Comparison of ENCODE assay signal across 30 mouse cellular contexts in the genomic region with DNA sequence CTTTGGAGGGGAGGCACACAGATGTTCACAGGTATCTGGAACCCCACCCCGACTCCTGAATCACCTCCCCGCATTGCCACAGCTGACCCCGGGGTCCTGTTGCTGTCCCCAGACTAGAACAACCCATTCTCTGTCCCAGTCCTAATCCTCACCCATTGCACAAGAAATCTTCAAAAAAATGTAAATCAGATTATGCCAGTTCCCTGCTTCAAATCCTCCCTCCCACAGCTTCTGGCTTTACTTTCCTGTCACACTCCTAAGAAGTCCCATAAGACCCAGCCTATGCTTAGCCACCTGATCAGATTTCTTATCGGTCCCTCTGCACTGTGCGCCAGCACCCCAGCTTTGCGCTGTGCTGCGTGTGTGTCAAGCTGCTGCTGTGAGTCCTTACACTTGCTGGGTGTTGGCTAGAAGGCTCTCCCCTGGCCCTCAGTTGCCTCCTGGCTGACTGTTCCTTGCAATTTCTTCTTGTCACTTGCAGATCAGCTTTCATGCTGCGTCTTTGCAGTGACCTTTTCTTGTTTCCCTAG. TPM values are rescaled to one million over a fixed set of nuclear protein-coding genes. Genes with fewer than 3 reads are reported as not detected.
DNase-seq lines count a peak whose midpoint lies in the region; ATAC-seq and TF ChIP-seq lines count a peak whose summit lies in the region.
"Had no signal": no experiment of that assay in that cellular context is flagged by ENCODE, and none has a peak within 500 bp of the region (broad histone marks: within the 10 kb centered on the region; RNA-seq: fewer than 3 reads in every experiment).

No protein-coding gene starts in this region.

- H3K4me1 ChIP-seq in liver, embryonic 14.5 days (replicated peaks; ENCODE audit: control insufficient read depth in 2 of 2, insufficient read depth in 2 of 2, low read length in 1 of 2): peaks cover 0 to 6% of the 10 kb centered on the region in 2 experiments; a peak in 2 of 4 replicates
- H3K4me1 ChIP-seq: embryonic facial prominence, embryonic 13.5 days; heart, embryonic 10.5 days; hindbrain, embryonic 15.5 days; limb, embryonic 12.5 days; lung, embryonic 15.5 days; stomach, embryonic 15.5 days had no signal

- peak; percentile 15 for DNase-seq in adrenal gland, postnatal 14 days
- DNase-seq in adrenal gland, postnatal 36 days: no peak
- DNase-seq in gonadal fat pad, adult 2 months (ENCODE audit: low read depth): peak; percentile 89
- DNase-seq in liver, embryonic 14.5 days (ENCODE audit: low read depth in 3 of 3, low spot score in 3 of 3): no peak
- no peak for DNase-seq in urinary bladder, adult 18-20 months (ENCODE audit: low spot score in 2 of 2)
- no peak for DNase-seq in kidney, postnatal 36 days
- DNase-seq: cerebellum, adult 18-20 months; cerebellum, postnatal 14 days; embryo, embryonic 11 days; gastrocnemius, postnatal 36 days; kidney, adult 2 months; thymus, postnatal 25 days had no signal

- TF ChIP-seq EP300 in liver, embryonic 14.5 days (IDR thresholded peaks at IDR 0.05; ENCODE audit: low read depth): no peak

- 76% methylated on average over 8 of the region's 8 CpGs for WGBS in liver, embryonic 14.5 days (ENCODE audit: insufficient replicate concordance)

- no peaks in the 10 kb centered on the region for H3K36me3 ChIP-seq in liver, embryonic 14.5 days (replicated peaks; ENCODE audit: control insufficient read depth, insufficient read depth, low read depth)
- H3K36me3 ChIP-seq: embryonic facial prominence, embryonic 13.5 days; heart, embryonic 10.5 days; hindbrain, embryonic 15.5 days; limb, embryonic 12.5 days; lung, embryonic 15.5 days; stomach, embryonic 15.5 days had no signal

- no peak for TF ChIP-seq CTCF in liver, embryonic 14.5 days (IDR thresholded peaks at IDR 0.05; ENCODE audit: low read depth)

- peak; percentile 36; the same call in 1 of the 2 replicates for ATAC-seq in liver, embryonic 14.5 days (ENCODE audit: insufficient read depth)
- peak; percentile 44; the same call in 1 of the 2 replicates for ATAC-seq in megakaryocyte-erythroid progenitor cell, adult 5-6 weeks (replicated peaks; ENCODE audit: low FRiP score, low TSS enrichment, poor library complexity, severe bottlenecking)
- ATAC-seq: forebrain, embryonic 16.5 days had no signal

- no peak overlapping the region for H3K4me3 ChIP-seq in liver, embryonic 14.5 days (ENCODE audit: insufficient read depth in 1 of 2, low read depth in 2 of 2, low read length in 2 of 2)
- H3K4me3 ChIP-seq: embryonic facial prominence, embryonic 13.5 days; erythroblast, embryonic 14.5 days; heart, embryonic 10.5 days; hindbrain, embryonic 15.5 days; limb, embryonic 12.5 days; lung, embryonic 15.5 days; stomach, embryonic 15.5 days had no signal

- H3K27ac ChIP-seq in liver, embryonic 14.5 days: no peak overlapping the region
- H3K27ac ChIP-seq: embryonic facial prominence, embryonic 13.5 days; heart, embryonic 10.5 days; hindbrain, embryonic 15.5 days; kidney, postnatal 0 days; limb, embryonic 12.5 days; lung, embryonic 15.5 days; stomach, embryonic 15.5 days had no signal

- H3K9me3 ChIP-seq in liver, embryonic 14.5 days (ENCODE audit: control insufficient read depth, low read length): no peaks in the 10 kb centered on the region
- H3K9me3 ChIP-seq: embryonic facial prominence, embryonic 13.5 days; heart, embryonic 10.5 days; hindbrain, embryonic 15.5 days; lung, embryonic 15.5 days; stomach, embryonic 15.5 days had no signal

- H3K4me2 ChIP-seq in liver, embryonic 14.5 days (ENCODE audit: low read depth): no peak overlapping the region
- H3K4me2 ChIP-seq: embryonic facial prominence, embryonic 13.5 days; hindbrain, embryonic 15.5 days; limb, embryonic 12.5 days; lung, embryonic 15.5 days; midbrain, embryonic 11.5 days; stomach, embryonic 15.5 days had no signal

- no peak overlapping the region for H3K9ac ChIP-seq in liver, embryonic 14.5 days (replicated peaks)
- H3K9ac ChIP-seq: embryonic facial prominence, embryonic 13.5 days; hindbrain, embryonic 15.5 days; limb, embryonic 12.5 days; lung, embryonic 15.5 days; stomach, embryonic 15.5 days had no signal

- no peaks in the 10 kb centered on the region for H3K27me3 ChIP-seq in liver, embryonic 14.5 days (ENCODE audit: control insufficient read depth, insufficient read depth, low read length)
- H3K27me3 ChIP-seq: embryonic facial prominence, embryonic 13.5 days; hindbrain, embryonic 15.5 days; limb, embryonic 12.5 days; lung, embryonic 15.5 days; stomach, embryonic 15.5 days had no signal

RNA-seq across cellular contexts. Expression of gene Pon1, which starts 5.7 kb away (rescaled TPM):
- 6.8 and 95.2 TPM in 2 replicates for total RNA-seq in adrenal gland, postnatal 14 days (2021)
- total RNA-seq in adrenal gland, postnatal 36 days (2021): 1 to 10 TPM; 2.2 to 4.2 TPM
- 0.70 and 1.6 TPM in 2 replicates for polyA plus RNA-seq in gonadal fat pad, adult 2 months (2012; rRNA removed)
- 1.9 and 2.0 TPM in 2 replicates for polyA plus RNA-seq in liver, embryonic 14.5 days (2012; rRNA removed)
- polyA plus RNA-seq in liver, embryonic 14.5 days (2014; fragmentation: Nextera tagmentation; extraction: Ambion mirVana): 2.8 and 4.4 TPM in 2 replicates
- total RNA-seq in megakaryocyte-erythroid progenitor cell, adult 5-6 weeks (2014; fragmentation: Nextera tagmentation): not detected in 2 replicates
- not detected in 2 replicates for total RNA-seq in megakaryocyte-erythroid progenitor cell, adult 5-6 weeks (2017)
- total RNA-seq: hematopoietic stem cell, adult 5-6 weeks; layer of hippocampus, adult 18-20 months; left cerebral cortex, postnatal 10 days had no signal
- polyA plus RNA-seq: erythroblast, embryonic 14.5 days; heart, postnatal 0 days; intestine, embryonic 14.5 days; limb, embryonic 12.5 days; lung, embryonic 15.5 days; midbrain, postnatal 0 days; neural tube, embryonic 14.5 days had no signal

RNA-seq across cellular contexts. Expression of gene Pon3, which starts 56.6 kb away (rescaled TPM):
- total RNA-seq in adrenal gland, postnatal 14 days (2021): 115 and 118 TPM in 2 replicates
- 100 to 1,000 TPM in 1 of 2 experiments, 10 to 100 TPM in 1; 75.7 to 165 TPM for total RNA-seq in adrenal gland, postnatal 36 days (2021)
- polyA plus RNA-seq in gonadal fat pad, adult 2 months (2012; rRNA removed): 29.3 and 38.2 TPM in 2 replicates
- 6.2 and 8.5 TPM in 2 replicates for polyA plus RNA-seq in liver, embryonic 14.5 days (2012; rRNA removed)
- 17.5 and 19.0 TPM in 2 replicates for polyA plus RNA-seq in liver, embryonic 14.5 days (2014; fragmentation: Nextera tagmentation; extraction: Ambion mirVana)
- 8.6 and 12.8 TPM in 2 replicates for total RNA-seq in megakaryocyte-erythroid progenitor cell, adult 5-6 weeks (2014; fragmentation: Nextera tagmentation)
- 15.5 and 21.1 TPM in 2 replicates for total RNA-seq in megakaryocyte-erythroid progenitor cell, adult 5-6 weeks (2017)

Comparison
In these comparisons a context has a peak if more than half of its experiments do, and no peak if none do; other contexts are left out.
1. DNase-seq: peak in adrenal gland, postnatal 14 days (single experiment) and gonadal fat pad, adult 2 months (single experiment); none in adrenal gland, postnatal 36 days (0 of 2), liver, embryonic 14.5 days (0 of 3), urinary bladder, adult 18-20 months (0 of 2) and kidney, postnatal 36 days (0 of 2).